11 mouse cellular contexts compared by ENCODE assay signal in genomic region chr9:15002995-15003613, GRCm38 (mm10). TPM values are rescaled to one million over a fixed set of nuclear protein-coding genes. Genes with fewer than 3 reads are reported as not detected.
A peak's percentile ranks its signal among the peaks of the same experiment; 100 is the strongest.
DNase-seq lines count a peak whose midpoint lies in the region; ATAC-seq lines count a peak whose summit lies in the region.
"Had no signal": no experiment of that assay in that cellular context is flagged by ENCODE, and none has a peak within 500 bp of the region (broad histone marks: within the 10 kb centered on the region; RNA-seq: fewer than 3 reads in every experiment).

No protein-coding gene starts in this region.

- no peak overlapping the region for H3K9ac ChIP-seq in midbrain, embryonic 13.5 days (replicated peaks)
- no peak overlapping the region for H3K9ac ChIP-seq in midbrain, embryonic 16.5 days (ENCODE audit: low read depth, low read length)
- 0 out of 2 replicates have a peak overlapping the region, but pooled peaks have one; percentile 13 for H3K9ac ChIP-seq in neural tube, embryonic 13.5 days
- H3K9ac ChIP-seq: midbrain, embryonic 12.5 days had no signal

- no peak overlapping the region for H3K4me3 ChIP-seq in midbrain, embryonic 13.5 days (replicated peaks)
- H3K4me3 ChIP-seq in midbrain, embryonic 16.5 days (ENCODE audit: low read depth, low read length), result no peak overlapping the region
- no peak overlapping the region for H3K4me3 ChIP-seq in forebrain, embryonic 10.5 days
- no peak overlapping the region for H3K4me3 ChIP-seq in neural tube, embryonic 13.5 days
- H3K4me3 ChIP-seq: midbrain, embryonic 12.5 days had no signal

- H3K36me3 ChIP-seq in midbrain, embryonic 13.5 days, result peaks cover 58% of the 10 kb centered on the region
- peaks cover 6% of the 10 kb centered on the region; the same call in 1 of the 2 replicates for H3K36me3 ChIP-seq in midbrain, embryonic 16.5 days (ENCODE audit: control insufficient read depth, insufficient read depth, low read length)
- H3K36me3 ChIP-seq in forebrain, embryonic 10.5 days (replicated peaks), result peaks cover 52% of the 10 kb centered on the region
- H3K36me3 ChIP-seq in neural tube, embryonic 13.5 days, result peaks cover 51% of the 10 kb centered on the region

- 0 out of 2 replicates have a peak, but pooled peaks have one; percentile 21 for ATAC-seq in midbrain, embryonic 13.5 days
- ATAC-seq in midbrain, embryonic 16.5 days, result no peak
- 0 out of 2 replicates have a peak, but pooled peaks have one; percentile 19 for ATAC-seq in neural tube, embryonic 13.5 days (ENCODE audit: low read depth)

- 39% methylated on average over 6 of the region's 6 CpGs for WGBS in midbrain, embryonic 13.5 days
- WGBS in midbrain, embryonic 16.5 days, result 33% methylated on average over 6 of the region's 6 CpGs
- WGBS in forebrain, embryonic 10.5 days, result 31% methylated on average over 6 of the region's 6 CpGs
- 11% methylated on average over 6 of the region's 6 CpGs for WGBS in neural tube, embryonic 13.5 days

- DNase-seq in adrenal gland, postnatal 10 days, result peak; percentile 50
- no peak for DNase-seq in forebrain, embryonic 10.5 days (ENCODE audit: extremely low spot score, low spot score)
- DNase-seq in urinary bladder, postnatal 25 days (ENCODE audit: low spot score), result no peak
- no peak for DNase-seq in cerebellum, postnatal 4 days (ENCODE audit: low spot score in 2 of 2)
- DNase-seq: cerebellum, postnatal 25 days; kidney, adult 2 months; lung, adult 2 months had no signal

- no peaks in the 10 kb centered on the region for H3K27me3 ChIP-seq in midbrain, embryonic 13.5 days
- no peaks in the 10 kb centered on the region for H3K27me3 ChIP-seq in midbrain, embryonic 16.5 days (ENCODE audit: control insufficient read depth, insufficient read depth, low read depth, low read length)
- H3K27me3 ChIP-seq in forebrain, embryonic 10.5 days (ENCODE audit: poor library complexity, severe bottlenecking), result no peaks in the 10 kb centered on the region
- no peaks in the 10 kb centered on the region for H3K27me3 ChIP-seq in neural tube, embryonic 13.5 days
- H3K27me3 ChIP-seq: midbrain, embryonic 12.5 days had no signal

- H3K4me2 ChIP-seq in midbrain, embryonic 13.5 days (replicated peaks), result no peak overlapping the region
- H3K4me2 ChIP-seq in midbrain, embryonic 16.5 days (ENCODE audit: low read length), result no peak overlapping the region
- no peak overlapping the region for H3K4me2 ChIP-seq in neural tube, embryonic 13.5 days
- H3K4me2 ChIP-seq: midbrain, embryonic 12.5 days had no signal

- no peak overlapping the region for H3K27ac ChIP-seq in midbrain, embryonic 13.5 days
- H3K27ac ChIP-seq in midbrain, embryonic 16.5 days (ENCODE audit: low read length), result no peak overlapping the region
- peak overlapping the region; percentile 72 for H3K27ac ChIP-seq in forebrain, embryonic 10.5 days
- peak overlapping the region; percentile 14; the same call in 1 of the 2 replicates for H3K27ac ChIP-seq in neural tube, embryonic 13.5 days (replicated peaks)
- H3K27ac ChIP-seq: midbrain, embryonic 12.5 days had no signal

- no peaks in the 10 kb centered on the region for H3K9me3 ChIP-seq in midbrain, embryonic 13.5 days
- H3K9me3 ChIP-seq in midbrain, embryonic 16.5 days (replicated peaks; ENCODE audit: control insufficient read depth, low read length, poor library complexity, severe bottlenecking), result no peaks in the 10 kb centered on the region
- no peaks in the 10 kb centered on the region for H3K9me3 ChIP-seq in forebrain, embryonic 10.5 days
- no peaks in the 10 kb centered on the region for H3K9me3 ChIP-seq in neural tube, embryonic 13.5 days
- H3K9me3 ChIP-seq: midbrain, embryonic 12.5 days had no signal

- peaks cover 20% of the 10 kb centered on the region for H3K4me1 ChIP-seq in midbrain, embryonic 13.5 days (replicated peaks)
- no peaks in the 10 kb centered on the region for H3K4me1 ChIP-seq in midbrain, embryonic 16.5 days (ENCODE audit: control insufficient read depth, insufficient read depth, low read length)
- H3K4me1 ChIP-seq in forebrain, embryonic 10.5 days, result peaks cover 38% of the 10 kb centered on the region
- H3K4me1 ChIP-seq in neural tube, embryonic 13.5 days (replicated peaks), result peaks cover 18% of the 10 kb centered on the region

RNA-seq across cellular contexts. Expression of gene Panx1, which starts 42.2 kb away (rescaled TPM):
- 144 and 155 TPM in 2 replicates for polyA plus RNA-seq in midbrain, embryonic 13.5 days (2015; fragmentation: Nextera tagmentation; extraction: Ambion mirVana)
- 165 and 168 TPM in 2 replicates for polyA plus RNA-seq in midbrain, embryonic 16.5 days (2015; fragmentation: Nextera tagmentation; extraction: Ambion mirVana)
- 10 to 100 TPM; 13.5 to 14.6 TPM for total RNA-seq in adrenal gland, postnatal 10 days (2021)
- polyA plus RNA-seq in forebrain, embryonic 10.5 days (2016; fragmentation: Nextera tagmentation; extraction: Ambion mirVana), result 68.8 and 69.9 TPM in 2 replicates
- 139 and 157 TPM in 2 replicates for polyA plus RNA-seq in neural tube, embryonic 13.5 days (2015; fragmentation: Nextera tagmentation; extraction: Ambion mirVana)

Comparison
In these comparisons a context has a peak if more than half of its experiments do, and no peak if none do; other contexts are left out.
1. H3K27ac ChIP-seq: peak in forebrain, embryonic 10.5 days (single experiment) and neural tube, embryonic 13.5 days (single experiment); none in midbrain, embryonic 13.5 days (single experiment) and midbrain, embryonic 16.5 days (single experiment).